Mouse (Mus musculus) cortical plate, adult 2 months (tissue): ENCODE measurements around the gene Cmtm6. TPM values are rescaled to one million over a fixed set of nuclear protein-coding genes. Genes with fewer than 3 reads are reported as not detected.

ENCODE experiments used
- H3K27ac ChIP-seq: fragments of 200-500 bp; 2 replicates; pipeline ENCODE4 v1.5.1; 2012; ENCODE audit warnings: low read length, control low read depth, inconsistent platforms; ENCODE audit not compliant: insufficient read depth
- H3K4me1 ChIP-seq: fragments of 200-500 bp; 2 replicates; pipeline ENCODE4 v1.6.1; 2011; ENCODE audit warnings: low read length; ENCODE audit not compliant: control insufficient read depth, insufficient read depth
- H3K4me3 ChIP-seq: fragments of 200-500 bp; 2 replicates; pipeline ENCODE4 v1.5.1; 2011; ENCODE audit warnings: mild to moderate bottlenecking, low read length, control low read depth; ENCODE audit not compliant: insufficient read depth
- CTCF ChIP-seq: fragments of 200-500 bp; IDR thresholded peaks from 2 replicates; pipeline ENCODE4 v1.5.1; 2011; ENCODE audit warnings: mild to moderate bottlenecking, control low read depth, low read length; ENCODE audit not compliant: insufficient read depth; ENCODE audit errors: extremely low read depth
- POLR2A ChIP-seq: fragments of 200-500 bp; IDR thresholded peaks from 2 replicates; pipeline ENCODE4 v1.6.1; 2011; ENCODE audit warnings: mild to moderate bottlenecking, low read length, control low read depth; ENCODE audit not compliant: insufficient read depth; ENCODE audit errors: extremely low read depth
- polyA plus RNA-seq: library from polyadenylated mRNA; depleted of rRNA; stranded (reverse); fragments of >200 nt; gene quantifications from 2 replicates; pipeline ENCODE4 v1.2.3, GENCODE M21; 2012; rRNA removed

Cmtm6 gene
- polyA plus RNA-seq, 1 experiment = 22.8 TPM

GRCm38 (mm10) chr9:114793764-114794295 is 62.9 kb downstream of the Cmtm6 start:
- H3K4me3 ChIP-seq = no peak overlapping the region
- H3K27ac ChIP-seq = no peak overlapping the region
- TF ChIP-seq POLR2A = no peak
- no peaks in the 10 kb centered on the region for H3K4me1 ChIP-seq

GRCm38 (mm10) chr9:114794491-114794890 is 63.6 kb downstream of the Cmtm6 start:
- H3K4me1 ChIP-seq = no peaks in the 10 kb centered on the region
- no peak overlapping the region for H3K4me3 ChIP-seq
- no peak overlapping the region for H3K27ac ChIP-seq
- no peak for TF ChIP-seq POLR2A
- TF ChIP-seq CTCF = no peak

GRCm38 (mm10) chr9:114796473-114797050 is 65.6 kb downstream of the Cmtm6 start:
- H3K27ac ChIP-seq = no peak overlapping the region
- H3K4me3 ChIP-seq = no peak overlapping the region
- no peaks in the 10 kb centered on the region for H3K4me1 ChIP-seq
- TF ChIP-seq POLR2A = no peak
- no peak for TF ChIP-seq CTCF

- no peaks in the 10 kb centered on the region for H3K4me1 ChIP-seq
- H3K27ac ChIP-seq = no peak overlapping the region
- TF ChIP-seq POLR2A (no peak), CTCF (peak; percentile 94)
- H3K4me3 ChIP-seq = no peak overlapping the region
These were observed 66.6 kb downstream of the Cmtm6 start for GRCm38 (mm10) chr9:114797329-114798004.

- Histone ChIP-seq H3K4me3 (no peak overlapping the region), H3K4me1 (no peaks in the 10 kb centered on the region)
- TF ChIP-seq CTCF (no peak), POLR2A (no peak)
These were observed 67.9 kb downstream of the Cmtm6 start for GRCm38 (mm10) chr9:114798845-114799244.

More at GRCm38 (mm10) chr9:114798845-114799244, 67.9 kb downstream of the Cmtm6 start:
- no peak overlapping the region for H3K27ac ChIP-seq

Other genes with a start within 250 kb of the Cmtm6 start
- not detected in 2 replicates for gene Ccr4, start 226.2 kb upstream of the Cmtm6 start, polyA plus RNA-seq
- gene C130032M10Rik, start 215.4 kb upstream of the Cmtm6 start, polyA plus RNA-seq = 0.15 TPM in 1 of 2 replicates, not detected in the other
- gene Trim71, start 166.7 kb upstream of the Cmtm6 start, polyA plus RNA-seq = 0.25 and 0.27 TPM in 2 replicates
- gene Cnot10, start 90.9 kb upstream of the Cmtm6 start, polyA plus RNA-seq = 82.6 and 83.9 TPM in 2 replicates
- gene Dync1li1, start 42.3 kb upstream of the Cmtm6 start, polyA plus RNA-seq = 57.8 and 57.9 TPM in 2 replicates
- 8.9 and 9.1 TPM in 2 replicates for gene Cmtm7, start 50.7 kb downstream of the Cmtm6 start, polyA plus RNA-seq
- 4.7 and 4.9 TPM in 2 replicates for gene Cmtm8, start 113.0 kb downstream of the Cmtm6 start, polyA plus RNA-seq
- gene Gpd1l, start 202.9 kb downstream of the Cmtm6 start, polyA plus RNA-seq = 72.9 and 76.0 TPM in 2 replicates
- gene Osbpl10, start 247.5 kb downstream of the Cmtm6 start, polyA plus RNA-seq = 21.1 and 21.2 TPM in 2 replicates